Mouse (Mus musculus) stomach, postnatal 0 days (tissue): ENCODE measurements around the gene R3hdm4. TPM values are rescaled to one million over a fixed set of nuclear protein-coding genes. Genes with fewer than 3 reads are reported as not detected.

ENCODE experiments used
- ATAC-seq: fragments of 200-750 bp; cut with Nextera tagmentation; 2 replicates; pipeline ENCODE4 v1.8.0; 2017; ENCODE audit not compliant: low FRiP score, low TSS enrichment
- DNase-seq: peaks from one replicate; pipeline ENCODE4 v3.0.0-alpha.2; 2016; ENCODE audit warnings: low spot score
- H3K27ac ChIP-seq: fragments of 300-500 bp; sonication (generic); replicated peaks from 2 replicates; pipeline ENCODE4 v1.5.1; 2014; ENCODE audit warnings: mild to moderate bottlenecking, control low read depth
- H3K27me3 ChIP-seq: fragments of 300-500 bp; sonication (generic); 2 replicates; pipeline ENCODE4 v1.6.1; 2014; ENCODE audit warnings: low read length; ENCODE audit not compliant: control insufficient read depth, insufficient read depth
- H3K36me3 ChIP-seq: fragments of 300-500 bp; sonication (generic); 2 replicates; pipeline ENCODE4 v1.6.1; 2014; ENCODE audit warnings: low read length, mixed read lengths; ENCODE audit not compliant: control insufficient read depth, insufficient read depth
- H3K4me1 ChIP-seq: fragments of 300-500 bp; sonication (generic); replicated peaks from 2 replicates; pipeline ENCODE4 v1.6.1; 2014; ENCODE audit warnings: antibody characterized with exemption; ENCODE audit not compliant: control insufficient read depth, insufficient read depth
- H3K4me2 ChIP-seq: fragments of 300-500 bp; sonication (generic); replicated peaks from 2 replicates; pipeline ENCODE4 v1.6.1; 2014; ENCODE audit warnings: low read depth, mild to moderate bottlenecking, control low read depth, moderate library complexity
- H3K4me3 ChIP-seq: fragments of 300-500 bp; sonication (generic); 2 replicates; pipeline ENCODE4 v1.5.1; 2014; ENCODE audit warnings: low read depth, low read length, control low read depth
- H3K9ac ChIP-seq: fragments of 300-500 bp; sonication (generic); 2 replicates; pipeline ENCODE4 v1.6.1; 2014; ENCODE audit warnings: mild to moderate bottlenecking, low read length, control low read depth, mixed read lengths
- H3K9me3 ChIP-seq: fragments of 300-500 bp; sonication (generic); 2 replicates; pipeline ENCODE4 v1.6.1; 2016; ENCODE audit warnings: low read length; ENCODE audit not compliant: control insufficient read depth
- CTCF ChIP-seq: IDR thresholded peaks from 2 replicates; pipeline ENCODE4 v1.5.1; 2016; ENCODE audit warnings: antibody characterized with exemption, low read depth, mild to moderate bottlenecking, moderate library complexity
- EP300 ChIP-seq: optimal IDR thresholded peaks from 2 replicates; pipeline ENCODE3; 2016; ENCODE audit warnings: antibody characterized with exemption
- WGBS: fragments of 180-500 bp; shearing (Covaris S2); extraction: QIAGEN DNeasy Blood & Tissue Kit; methylation state at CpG from one replicate; pipeline ENCODE4 v1.1.7; 2014; 5-methylcytosine and 5-hydroxymethylcytosine counted together
- polyA plus RNA-seq: library from polyadenylated mRNA; unstranded; fragments of >200 nt; fragmentation: Nextera tagmentation; extraction: Ambion mirVana; gene quantifications from 2 replicates; pipeline ENCODE4 v1.2.1, GENCODE M21; 2015

Gene R3hdm4
- polyA plus RNA-seq, 1 experiment from 2014 or later: 160 TPM

DNA sequence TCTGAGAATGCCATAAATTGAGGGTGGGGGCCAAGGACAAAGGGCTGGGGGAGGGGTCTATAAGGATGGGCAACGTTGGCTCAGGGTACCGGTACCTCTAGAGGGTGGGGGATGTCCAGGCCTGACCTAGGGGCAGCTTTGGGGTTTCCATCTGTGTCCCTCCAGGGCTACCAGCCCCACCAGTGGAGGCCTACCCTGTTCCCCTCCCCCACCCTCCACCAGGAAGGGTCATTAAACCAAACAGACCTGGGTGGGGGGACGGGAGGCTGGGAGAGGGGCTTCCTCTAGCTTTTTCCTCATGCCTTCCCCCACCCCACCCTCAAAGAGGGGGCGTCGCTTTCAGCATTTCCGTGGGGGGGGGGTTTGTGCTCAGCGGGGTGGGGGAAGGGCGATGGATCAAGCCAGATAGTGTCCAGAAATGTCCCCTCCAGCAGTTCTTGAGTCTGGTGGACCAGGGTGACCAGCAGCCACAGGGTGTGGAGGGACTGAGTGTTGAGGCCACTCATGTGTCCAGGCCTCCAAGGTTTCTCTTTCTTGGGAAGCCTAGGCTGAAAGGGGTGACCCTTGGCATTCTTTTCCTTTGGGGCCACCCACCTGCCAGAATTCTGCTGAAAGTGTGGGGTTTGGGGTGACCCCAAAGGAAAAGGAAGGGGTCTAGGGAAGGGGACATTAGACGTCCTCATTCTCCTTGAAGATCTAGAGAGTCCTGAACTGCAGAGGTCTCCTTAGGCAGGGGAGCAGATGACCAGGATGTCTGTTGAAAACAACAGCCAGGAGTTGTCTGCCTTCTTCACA lies 8.1 kb upstream of the R3hdm4 start:
- Histone ChIP-seq H3K27me3 (no peaks in the 10 kb centered on the region), H3K4me2 (peak overlapping the region; percentile 88), H3K4me3 (peak overlapping the region; percentile 96; the same call in 1 of the 2 replicates), H3K4me1 (peaks cover 19% of the 10 kb centered on the region), H3K36me3 (peaks cover 2% of the 10 kb centered on the region; the same call in 1 of the 2 replicates), H3K9me3 (no peaks in the 10 kb centered on the region), H3K9ac (no peak overlapping the region), H3K27ac (0 out of 2 replicates have a peak overlapping the region, but pooled peaks have one; percentile 40)
- 29% methylated on average over 9 of the region's 9 CpGs for WGBS
- TF ChIP-seq CTCF: no peak
- no peak for TF ChIP-seq EP300
- no peak for ATAC-seq
- no peak for DNase-seq

DNA sequence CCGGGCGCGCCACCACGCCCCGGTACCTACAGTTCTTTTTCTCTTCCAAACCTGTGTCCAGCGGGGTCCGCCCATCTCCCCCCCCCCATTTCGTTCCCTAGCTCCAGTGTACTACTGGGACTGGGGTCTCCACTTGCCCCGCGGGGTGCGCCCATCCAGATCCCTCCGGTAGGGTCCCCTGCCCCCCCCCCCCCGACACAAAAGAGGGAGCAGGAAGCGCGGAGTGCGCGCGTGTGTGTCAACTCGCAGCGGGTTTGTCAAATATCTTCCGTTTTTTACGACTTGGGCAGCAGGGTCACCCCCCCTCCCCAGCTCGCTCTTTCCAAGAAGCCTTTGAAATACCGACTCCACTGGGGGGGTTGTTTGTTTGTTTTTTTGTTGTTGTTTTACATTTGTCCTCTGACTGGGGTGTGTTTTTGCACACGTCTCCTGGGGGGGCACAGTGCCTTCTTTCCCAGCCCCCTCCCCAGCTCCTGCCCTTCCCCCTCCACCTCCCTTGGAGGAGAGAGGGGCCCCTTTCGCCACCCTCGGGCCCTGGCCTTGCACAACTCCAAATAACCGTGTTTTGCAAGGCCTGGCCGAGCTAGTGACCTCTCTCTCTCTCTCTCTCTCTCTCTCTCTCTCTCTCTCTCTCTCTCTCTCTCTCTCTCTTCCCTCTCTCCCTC lies 7.2 kb upstream of the R3hdm4 start:
- ATAC-seq: no peak
- TF ChIP-seq CTCF (no peak), EP300 (no peak)
- Histone ChIP-seq H3K27me3 (no peaks in the 10 kb centered on the region), H3K4me2 (peak overlapping the region; percentile 88), H3K36me3 (peaks cover 2% of the 10 kb centered on the region; the same call in 1 of the 2 replicates), H3K27ac (peak overlapping the region; percentile 88), H3K9ac (peak overlapping the region; percentile 87), H3K4me3 (peak overlapping the region; percentile 96), H3K9me3 (no peaks in the 10 kb centered on the region), H3K4me1 (peaks cover 11% of the 10 kb centered on the region)
- WGBS: 1% methylated on average over 26 of the region's 29 CpGs
- peak; percentile 53 for DNase-seq

DNA sequence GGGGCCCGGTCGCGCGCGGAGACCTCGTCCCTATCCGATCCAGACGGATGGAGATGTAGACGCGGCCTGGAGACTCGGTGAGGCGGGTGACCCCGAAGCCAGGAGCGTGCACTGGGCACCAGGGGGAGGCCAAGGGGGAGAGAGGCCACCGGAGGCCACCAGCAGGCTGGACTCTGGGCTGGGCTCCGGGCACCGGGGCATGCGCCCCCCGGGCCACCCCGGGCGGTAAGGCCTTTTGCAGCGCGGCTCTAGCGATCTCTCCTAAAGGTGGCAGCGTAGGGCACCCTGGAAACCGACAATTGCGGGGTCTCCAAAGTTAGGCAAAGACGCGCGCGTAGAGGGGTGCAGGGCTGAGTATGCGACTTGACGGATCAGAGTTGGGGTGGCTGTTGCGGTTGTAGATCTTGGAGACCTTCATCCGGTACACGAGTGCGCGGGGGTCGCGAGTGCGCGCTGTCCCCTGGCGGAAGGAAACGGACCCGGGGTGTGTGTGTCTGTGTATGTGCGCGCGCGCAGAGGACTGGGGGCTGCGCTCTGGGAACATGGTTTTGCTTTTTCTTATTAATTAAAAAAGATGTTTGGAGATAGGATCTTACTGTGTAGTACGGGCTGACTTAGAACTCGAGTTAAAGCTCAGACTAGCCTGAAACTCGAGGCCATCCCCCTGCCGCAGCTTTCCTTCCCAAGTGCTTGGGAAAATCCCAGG lies 6.5 kb upstream of the R3hdm4 start:
- peak overlapping the region; percentile 96 for H3K4me3 ChIP-seq
- no peaks in the 10 kb centered on the region for H3K9me3 ChIP-seq
- peak overlapping the region; percentile 88 for H3K27ac ChIP-seq
- H3K4me2 ChIP-seq: peak overlapping the region; percentile 88
- ATAC-seq (peak; percentile 24), DNase-seq (peak; percentile 73)
- WGBS: under 1% methylated on average over 54 of the region's 54 CpGs
- H3K27me3 ChIP-seq: no peaks in the 10 kb centered on the region
- H3K36me3 ChIP-seq: peaks cover 2% of the 10 kb centered on the region; the same call in 1 of the 2 replicates
- peak overlapping the region; percentile 87 for H3K9ac ChIP-seq
- H3K4me1 ChIP-seq: peaks cover 7% of the 10 kb centered on the region; the same call in 1 of the 2 replicates
- TF ChIP-seq CTCF: no peak; the same call in none of the 2 replicates
- TF ChIP-seq EP300: no peak

DNA sequence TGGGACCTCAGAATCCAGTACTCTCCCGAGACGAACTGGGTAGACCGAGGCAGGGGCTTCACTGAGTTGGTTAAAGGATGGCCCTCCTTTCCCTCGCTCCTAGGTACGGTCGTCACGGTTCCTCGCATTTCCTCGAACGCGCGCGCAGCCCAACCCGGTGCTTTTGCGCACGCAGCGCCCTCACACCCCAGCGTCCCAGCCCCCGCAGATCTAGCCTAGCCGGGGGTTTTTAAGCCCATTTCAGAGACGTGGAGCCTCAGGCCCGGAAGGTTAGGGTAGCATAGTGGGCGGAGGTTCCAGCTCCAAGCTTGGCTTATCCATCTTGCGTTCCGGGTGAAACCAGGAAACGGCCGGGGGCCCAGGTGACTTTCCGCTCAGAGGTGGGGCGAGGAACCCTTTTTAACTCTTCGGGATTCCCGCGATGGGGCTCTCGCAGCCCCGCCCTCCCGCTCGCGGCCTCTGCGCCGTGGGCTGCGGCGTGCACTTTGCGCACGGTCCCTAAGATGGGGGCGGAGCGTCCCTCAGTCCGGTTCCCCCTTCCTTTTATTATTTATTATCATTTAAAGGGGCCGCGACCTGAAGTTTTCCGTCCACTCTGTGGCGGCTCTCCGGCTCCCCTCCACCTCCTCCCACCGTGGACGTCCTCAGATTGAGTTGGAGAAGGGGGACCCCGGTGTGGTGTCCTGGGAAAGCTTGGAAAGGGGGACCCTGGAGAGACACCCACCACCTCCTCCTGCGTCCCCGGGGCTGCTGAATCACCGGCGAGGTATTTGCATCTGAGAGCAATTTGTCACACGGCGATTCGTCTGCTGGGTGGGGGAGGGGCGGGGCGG lies 5.7 kb upstream of the R3hdm4 start, which contains the start of gene Arid3a:
Gene Arid3a, plus strand, starts transcription at position 553 of the 833 bp plus-strand sequence.
- ATAC-seq (peak; percentile 85), DNase-seq (peak; percentile 96)
- under 1% methylated on average over 62 of the region's 63 CpGs for WGBS
- Histone ChIP-seq H3K9ac (peak within 1 kb of the TSS; percentile 87), H3K27ac (peak within 1 kb of the TSS; percentile 88), H3K9me3 (no peaks in the 10 kb centered on the region), H3K4me1 (0 out of 2 replicates have a peak, but pooled peaks cover 5% of the 10 kb centered on the region), H3K4me3 (peak within 1 kb of the TSS; percentile 96), H3K36me3 (peaks cover under 1% of the 10 kb centered on the region; the same call in 1 of the 2 replicates), H3K27me3 (no peaks in the 10 kb centered on the region), H3K4me2 (peak within 1 kb of the TSS; percentile 88)
- TF ChIP-seq EP300 (peak; percentile 85), CTCF (no peak; the same call in 1 of the 2 replicates)
